Mouse (Mus musculus) adrenal gland (tissue): Measurements from ENCODE around the gene Tom1l2.

Source experiments
- intact Hi-C: fragments of 180-260 bp; cut with DNase I; formaldehyde crosslinking; loops from one replicate; pipeline ENCODE4 v1.15.1; 2025

Tom1l2 gene

GRCm38 (mm10) chr11:60240509-60240908 lies 112.2 kb downstream of the Tom1l2 start:
- intact Hi-C loops = no loop called here

- intact Hi-C loops = no loop called here
Observed at GRCm38 (mm10) chr11:60235351-60235750, 117.4 kb downstream of the Tom1l2 start.

GRCm38 (mm10) chr11:60233235-60233634 lies 119.5 kb downstream of the Tom1l2 start:
- intact Hi-C loops = no loop called here

GRCm38 (mm10) chr11:60232441-60233058 lies 120.2 kb downstream of the Tom1l2 start:
- intact Hi-C loops = no loop called here

GRCm38 (mm10) chr11:60231951-60232350 lies 120.8 kb downstream of the Tom1l2 start:
- intact Hi-C loops = no loop called here

- intact Hi-C loops = no loop called here
Observed at GRCm38 (mm10) chr11:60231326-60231725, 121.4 kb downstream of the Tom1l2 start.

GRCm38 (mm10) chr11:60230512-60230911 lies 122.2 kb downstream of the Tom1l2 start:
- intact Hi-C loops = no loop called here

GRCm38 (mm10) chr11:60229821-60230220 lies 122.9 kb downstream of the Tom1l2 start:
- intact Hi-C loops = no loop called here

GRCm38 (mm10) chr11:60228525-60228924 lies 124.2 kb downstream of the Tom1l2 start:
- intact Hi-C loops = no loop called here

- intact Hi-C loops = no loop called here
Observed at GRCm38 (mm10) chr11:60225874-60226273, 126.8 kb downstream of the Tom1l2 start.

GRCm38 (mm10) chr11:60224676-60225075 lies 128.0 kb downstream of the Tom1l2 start:
- intact Hi-C loops = no loop called here

- intact Hi-C loops = no loop called here
Observed at GRCm38 (mm10) chr11:60222469-60223236, 130.1 kb downstream of the Tom1l2 start, which contains the start of gene Srebf1. Srebf1 (minus strand) TSS chr11:60222581.

- intact Hi-C loops = no loop called here
Observed at GRCm38 (mm10) chr11:60222085-60222468, 130.6 kb downstream of the Tom1l2 start.

GRCm38 (mm10) chr11:60221425-60221824 lies 131.3 kb downstream of the Tom1l2 start:
- intact Hi-C loops = no loop called here

GRCm38 (mm10) chr11:60220291-60220804 lies 132.4 kb downstream of the Tom1l2 start:
- intact Hi-C loops = no loop called here

GRCm38 (mm10) chr11:60219609-60220008 lies 133.1 kb downstream of the Tom1l2 start:
- intact Hi-C loops = no loop called here

- intact Hi-C loops = no loop called here
Observed at GRCm38 (mm10) chr11:60217467-60217866, 135.2 kb downstream of the Tom1l2 start.

GRCm38 (mm10) chr11:60216671-60217070 lies 136.0 kb downstream of the Tom1l2 start:
- intact Hi-C loops = no loop called here

GRCm38 (mm10) chr11:60213266-60213665 lies 139.4 kb downstream of the Tom1l2 start:
- intact Hi-C loops = no loop called here

- intact Hi-C loops = no loop called here
Observed at GRCm38 (mm10) chr11:60211761-60212160, 140.9 kb downstream of the Tom1l2 start.

GRCm38 (mm10) chr11:60211152-60211551 lies 141.6 kb downstream of the Tom1l2 start:
- intact Hi-C loops = no loop called here

- intact Hi-C loops = no loop called here
Observed at GRCm38 (mm10) chr11:60210305-60210724, 142.4 kb downstream of the Tom1l2 start.

- intact Hi-C loops = loop anchor here (5.0 kb wide), 1 partner anchor 202 kb away; no protein-coding TSS in a partner anchor
Observed at GRCm38 (mm10) chr11:60209933-60210249, 142.8 kb downstream of the Tom1l2 start.
